Mouse (Mus musculus) MEL (cell line): ENCODE data around the gene Wdr54. TPM values are rescaled to one million over a fixed set of nuclear protein-coding genes. Genes with fewer than 3 reads are reported as not detected.
A peak's percentile ranks its signal among the peaks of the same experiment; 100 is the strongest.

ENCODE experiments used
- DNase-seq: peaks from one replicate; pipeline ENCODE4 v3.0.0; 2011; ENCODE audit warnings: low read depth, low spot score
- H3K27ac ChIP-seq: 2 replicates; pipeline ENCODE4 v1.5.1; 2012; ENCODE audit warnings: low read depth, mild to moderate bottlenecking, control low read depth, low read length, moderate library complexity; ENCODE audit not compliant: control insufficient read depth
- H3K27me3 ChIP-seq, 2 experiments: fragments of 150-350 bp in 1 of 2; sonication (generic) in 1 of 2; 2 replicates each; pipeline ENCODE4 v1.6.1; 2012; ENCODE audit warnings: low read length in 2 of 2, mild to moderate bottlenecking in 2 of 2, improper control_type of control experiment in 1 of 2, moderate library complexity in 1 of 2; ENCODE audit not compliant: insufficient read depth in 2 of 2, control insufficient read depth in 1 of 2
- H3K36me3 ChIP-seq, 2 experiments: 2 replicates each; pipeline ENCODE4 v1.6.1; 2012 to 2014; ENCODE audit warnings: low read length in 2 of 2, improper control_type of control experiment in 1 of 2, inconsistent platforms in 1 of 2, mild to moderate bottlenecking in 1 of 2; ENCODE audit not compliant: insufficient read depth in 2 of 2, control insufficient read depth in 1 of 2
- H3K4me1 ChIP-seq, 2 experiments: fragments of 150-350 bp in 1 of 2; sonication (generic) in 1 of 2; 2 replicates each; pipeline ENCODE4 v1.6.1; 2012; ENCODE audit warnings: low read length in 2 of 2, improper control_type of control experiment in 1 of 2, mild to moderate bottlenecking in 1 of 2; ENCODE audit not compliant: insufficient read depth in 2 of 2, control insufficient read depth in 1 of 2
- H3K4me3 ChIP-seq, 2 experiments: fragments of 150-350 bp in 1 of 2; sonication (generic) in 1 of 2; 2 replicates each; pipeline ENCODE4 v1.5.1; 2012; ENCODE audit warnings: low read depth in 2 of 2, low read length in 2 of 2, mild to moderate bottlenecking in 2 of 2, moderate library complexity in 2 of 2, control low read depth in 1 of 2, improper control_type of control experiment in 1 of 2; ENCODE audit not compliant: control insufficient read depth in 1 of 2, insufficient read depth in 1 of 2
- H3K79me2 ChIP-seq: 2 replicates; pipeline ENCODE4 v1.6.1; 2012; ENCODE audit warnings: mild to moderate bottlenecking, low read length, moderate library complexity; ENCODE audit not compliant: control insufficient read depth, poor library complexity, insufficient read depth
- H3K9ac ChIP-seq: 2 replicates; pipeline ENCODE4 v1.6.1; 2012; ENCODE audit warnings: low read depth, mild to moderate bottlenecking, control low read depth, low read length, moderate library complexity; ENCODE audit not compliant: control insufficient read depth, poor library complexity, severe bottlenecking
- H3K9me3 ChIP-seq: fragments of 150-350 bp; sonication (generic); replicated peaks from 2 replicates; pipeline ENCODE4 v1.6.1; 2012; ENCODE audit warnings: mild to moderate bottlenecking, low read length, improper control_type of control experiment, moderate library complexity; ENCODE audit not compliant: insufficient read depth
- BHLHE40 ChIP-seq: IDR thresholded peaks from 2 replicates; pipeline ENCODE4 v1.6.1; 2012; ENCODE audit warnings: low read depth, mild to moderate bottlenecking, inconsistent platforms, low read length, improper control_type of control experiment, borderline replicate concordance
- CHD2 ChIP-seq: IDR thresholded peaks from 2 replicates; pipeline ENCODE4 v1.6.1; 2011; ENCODE audit warnings: low read length, improper control_type of control experiment
- CTCF ChIP-seq, 3 experiments: IDR thresholded peaks in 2 of 3; conservative IDR thresholded peaks in 1 of 3; 2 replicates each; pipeline ENCODE4 v1.5.1; 2011 to 2012; ENCODE audit warnings: low read length in 3 of 3, low read depth in 2 of 3, mild to moderate bottlenecking in 2 of 3, improper control_type of control experiment in 1 of 3, inconsistent platforms in 1 of 3, mixed read lengths in 1 of 3, moderate library complexity in 1 of 3; ENCODE audit not compliant: control insufficient read depth in 1 of 3, insufficient read depth in 1 of 3, poor library complexity in 1 of 3, severe bottlenecking in 1 of 3
- ELF1 ChIP-seq: IDR thresholded peaks from 2 replicates; pipeline ENCODE4 v1.6.1; 2014; ENCODE audit warnings: low read depth, mild to moderate bottlenecking, inconsistent platforms, low read length, improper control_type of control experiment, moderate library complexity
- EP300 ChIP-seq, 2 experiments: IDR thresholded peaks; 2 replicates each; pipeline ENCODE4 v1.6.1; 2011; ENCODE audit warnings: improper control_type of control experiment in 2 of 2, low read length in 2 of 2, low read depth in 1 of 2, mild to moderate bottlenecking in 1 of 2
- ETS1 ChIP-seq: IDR thresholded peaks from 2 replicates; pipeline ENCODE4 v1.6.1; 2012; ENCODE audit warnings: low read depth, mild to moderate bottlenecking, inconsistent platforms, low read length, improper control_type of control experiment, moderate library complexity
- GABPA ChIP-seq: IDR thresholded peaks from 2 replicates; pipeline ENCODE4 v1.6.1; 2012; ENCODE audit warnings: low read depth, mild to moderate bottlenecking, inconsistent platforms, low read length, improper control_type of control experiment, moderate library complexity
- HCFC1 ChIP-seq: IDR thresholded peaks from 2 replicates; pipeline ENCODE4 v1.6.1; 2012; ENCODE audit warnings: low read depth, mild to moderate bottlenecking, inconsistent platforms, low read length, improper control_type of control experiment, moderate library complexity
- KAT2A ChIP-seq: conservative IDR thresholded peaks from 2 replicates; pipeline ENCODE4 v1.6.1; 2012; ENCODE audit warnings: low read depth, low read length, improper control_type of control experiment, inconsistent platforms
- MAFK ChIP-seq: IDR thresholded peaks from 2 replicates; pipeline ENCODE4 v1.6.1; 2011; ENCODE audit warnings: low read depth, mild to moderate bottlenecking, low read length, improper control_type of control experiment, borderline replicate concordance
- MAZ ChIP-seq: IDR thresholded peaks from 2 replicates; pipeline ENCODE4 v1.6.1; 2012; ENCODE audit warnings: low read depth, mild to moderate bottlenecking, inconsistent platforms, low read length, improper control_type of control experiment
- MXI1 ChIP-seq: IDR thresholded peaks from 2 replicates; pipeline ENCODE4 v1.6.1; 2011; ENCODE audit warnings: mild to moderate bottlenecking, low read depth, low read length, improper control_type of control experiment
- MYC ChIP-seq: IDR thresholded peaks from 2 replicates; pipeline ENCODE4 v1.6.1; 2011; ENCODE audit warnings: low read depth, mild to moderate bottlenecking, low read length, improper control_type of control experiment, moderate library complexity
- NELFE ChIP-seq: IDR thresholded peaks from 2 replicates; pipeline ENCODE4 v1.6.1; 2011; ENCODE audit warnings: low read depth, low read length, improper control_type of control experiment
- POLR2A ChIP-seq, 2 experiments: IDR thresholded peaks; 2 replicates each; pipeline ENCODE4 v1.6.1; 2011 to 2012; ENCODE audit warnings: low read length in 2 of 2, mild to moderate bottlenecking in 2 of 2, control low read depth in 1 of 2, improper control_type of control experiment in 1 of 2, low read depth in 1 of 2, moderate library complexity in 1 of 2; ENCODE audit not compliant: control insufficient read depth in 1 of 2, insufficient read depth in 1 of 2, poor library complexity in 1 of 2
- POLR2AphosphoS5 ChIP-seq: IDR thresholded peaks from 2 replicates; pipeline ENCODE4 v1.6.1; 2012; ENCODE audit warnings: low read depth, borderline replicate concordance, mild to moderate bottlenecking, inconsistent platforms, low read length, moderate library complexity, mixed read lengths
- RAD21 ChIP-seq: IDR thresholded peaks from 2 replicates; pipeline ENCODE4 v1.6.1; 2011; ENCODE audit warnings: mild to moderate bottlenecking, low read depth, low read length, improper control_type of control experiment
- SIN3A ChIP-seq: IDR thresholded peaks from 2 replicates; pipeline ENCODE4 v1.6.1; 2012; ENCODE audit warnings: low read length, improper control_type of control experiment, inconsistent platforms
- SMC3 ChIP-seq: IDR thresholded peaks from 2 replicates; pipeline ENCODE4 v1.6.1; 2011; ENCODE audit warnings: low read depth, low read length, improper control_type of control experiment
- TAL1 ChIP-seq: IDR thresholded peaks from 2 replicates; pipeline ENCODE4 v1.6.1; 2012; ENCODE audit warnings: mild to moderate bottlenecking, inconsistent platforms, low read length, moderate library complexity, mixed read lengths
- UBTF ChIP-seq: IDR thresholded peaks from 2 replicates; pipeline ENCODE4 v1.6.1; 2012; ENCODE audit warnings: low read depth, mild to moderate bottlenecking, inconsistent platforms, low read length, improper control_type of control experiment, moderate library complexity, borderline replicate concordance; ENCODE audit not compliant: insufficient read depth
- USF1 ChIP-seq: IDR thresholded peaks from 2 replicates; pipeline ENCODE4 v1.6.1; 2014; ENCODE audit warnings: low read depth, mild to moderate bottlenecking, inconsistent platforms, low read length, improper control_type of control experiment, moderate library complexity
- USF2 ChIP-seq, 2 experiments: IDR thresholded peaks; 2 replicates each; pipeline ENCODE4 v1.6.1; 2011 to 2012; ENCODE audit warnings: improper control_type of control experiment in 2 of 2, low read length in 2 of 2, borderline replicate concordance in 1 of 2, inconsistent platforms in 1 of 2, low read depth in 1 of 2, mild to moderate bottlenecking in 1 of 2; ENCODE audit not compliant: insufficient read depth in 1 of 2
- ZC3H11A ChIP-seq: IDR thresholded peaks from 2 replicates; pipeline ENCODE4 v1.6.1; 2012; ENCODE audit warnings: low read depth, mild to moderate bottlenecking, inconsistent platforms, low read length, improper control_type of control experiment
- ZMIZ1 ChIP-seq: IDR thresholded peaks from 2 replicates; pipeline ENCODE4 v1.6.1; 2012; ENCODE audit warnings: low read depth, mild to moderate bottlenecking, inconsistent platforms, low read length, improper control_type of control experiment, moderate library complexity
- ZNF384 ChIP-seq: IDR thresholded peaks from 2 replicates; pipeline ENCODE4 v1.6.1; 2012; ENCODE audit warnings: low read depth, mild to moderate bottlenecking, inconsistent platforms, low read length, improper control_type of control experiment
- polyA plus RNA-seq, 2 experiments: library from polyadenylated mRNA; stranded (reverse) in 1 of 2; unstranded in 1 of 2; fragments of >175 nt in 1 of 2; fragments of >200 nt in 1 of 2; gene quantifications; 2 replicates each; pipeline versions ENCODE4 v1.2.1 to v1.2.4; 2012; ENCODE audit warnings: low replicate concordance in 2 of 2, low read depth in 1 of 2; ENCODE audit not compliant: insufficient read length in 2 of 2, insufficient read depth in 1 of 2, missing spikeins in 1 of 2
- total RNA-seq: library from RNA; depleted of rRNA; stranded (reverse); fragments of 300-350 nt; gene quantifications from 2 replicates; pipeline ENCODE4 v1.2.3, GENCODE M21; 2012

Gene Wdr54
- total and polyA plus RNA-seq, 3 experiments = 3.2 to 4.6 TPM; not detected in 1

GRCm38 (mm10) chr6:83103130-83103650 is 53.0 kb downstream of the Wdr54 start:
- no peak for DNase-seq
- Histone ChIP-seq H3K36me3 (peaks cover 1 to 8% of the 10 kb centered on the region in 2 experiments; a peak in 3 of 4 replicates), H3K9ac (peak overlapping the region; percentile 76; the same call in 1 of the 2 replicates), H3K9me3 (no peaks in the 10 kb centered on the region), H3K79me2 (peaks cover 12% of the 10 kb centered on the region), H3K27ac (no peak overlapping the region), H3K27me3 (no peaks in the 10 kb centered on the region), H3K4me1 (peaks cover 0 to 7% of the 10 kb centered on the region in 2 experiments; a peak in 3 of 4 replicates), H3K4me3 (no peak overlapping the region)
- TF ChIP-seq ETS1 (no peak), KAT2A (no peak), UBTF (no peak), CTCF (IDR thresholded peaks at IDR 0.05 in 2 of 3, conservative IDR thresholded peaks at IDR 0.05 in 1 of 3; ENCODE audit: control insufficient read depth in 1 of 3, insufficient read depth in 1 of 3, low read depth in 2 of 3, low read length in 3 of 3, poor library complexity in 1 of 3, severe bottlenecking in 1 of 3) (no peak), NELFE (no peak)

- no peaks in the 10 kb centered on the region for H3K9me3 ChIP-seq
- no peaks in the 10 kb centered on the region for H3K27me3 ChIP-seq
- TF ChIP-seq ZMIZ1 = no peak
- TF ChIP-seq ELF1 = no peak
- peak in 1 of 2 experiments; percentile 19; a peak in 2 of 4 replicates for TF ChIP-seq POLR2A (IDR thresholded peaks at IDR 0.05; ENCODE audit: control insufficient read depth in 1 of 2, insufficient read depth in 1 of 2, low read depth in 1 of 2, low read length in 2 of 2, poor library complexity in 1 of 2)
- TF ChIP-seq CTCF (IDR thresholded peaks at IDR 0.05 in 2 of 3, conservative IDR thresholded peaks at IDR 0.05 in 1 of 3; ENCODE audit: control insufficient read depth in 1 of 3, insufficient read depth in 1 of 3, low read depth in 2 of 3, low read length in 3 of 3, poor library complexity in 1 of 3, severe bottlenecking in 1 of 3) = peak in 2 of 3 experiments; percentile 26 to 49; a peak in 5 of 6 replicates
- TF ChIP-seq ZC3H11A = no peak
- TF ChIP-seq MXI1 = 0 out of 2 replicates have a peak, but pooled peaks have one; percentile 3
- no peak for TF ChIP-seq EP300 (IDR thresholded peaks at IDR 0.05; ENCODE audit: low read depth in 1 of 2, low read length in 2 of 2)
- peak; percentile 23; the same call in 1 of the 2 replicates for TF ChIP-seq UBTF
- no peak for TF ChIP-seq POLR2AphosphoS5
- 0 out of 2 replicates have a peak, but pooled peaks have one; percentile 15 for TF ChIP-seq SMC3
- no peak for TF ChIP-seq MAZ
- TF ChIP-seq HCFC1 = 0 out of 2 replicates have a peak, but pooled peaks have one; percentile 25
- TF ChIP-seq MYC = no peak
- no peak for TF ChIP-seq USF1
- TF ChIP-seq MAFK = no peak
- no peak for TF ChIP-seq BHLHE40
- TF ChIP-seq RAD21 = no peak
- no peak for TF ChIP-seq CHD2
- TF ChIP-seq ZNF384 = no peak
- no peak for TF ChIP-seq TAL1
- no peak for TF ChIP-seq GABPA
- no peak; the same call in 1 of the 2 replicates for TF ChIP-seq SIN3A
- TF ChIP-seq USF2 (IDR thresholded peaks at IDR 0.05; ENCODE audit: borderline replicate concordance in 1 of 2, insufficient read depth in 1 of 2, low read depth in 1 of 2, low read length in 2 of 2) = no peak
- H3K79me2 ChIP-seq = peaks cover 12% of the 10 kb centered on the region
- peak; percentile 77 for DNase-seq
- peak overlapping the region; percentile 66 for H3K4me3 ChIP-seq
- peak overlapping the region; percentile 76 for H3K9ac ChIP-seq
- H3K27ac ChIP-seq = peak overlapping the region; percentile 63
- peaks cover 1 to 8% of the 10 kb centered on the region in 2 experiments; a peak in 3 of 4 replicates for H3K36me3 ChIP-seq
- peaks cover 0 to 7% of the 10 kb centered on the region in 2 experiments; a peak in 3 of 4 replicates for H3K4me1 ChIP-seq
These were observed 54.3 kb downstream of the Wdr54 start for GRCm38 (mm10) chr6:83101688-83102556.
